Mouse (Mus musculus) MEL (cell line): ENCODE results near the gene Racgap1. TPM values are rescaled to one million over a fixed set of nuclear protein-coding genes. Genes with fewer than 3 reads are reported as not detected.
A peak's percentile ranks its signal among the peaks of the same experiment; 100 is the strongest.

ENCODE experiments used
- DNase-seq: peaks from one replicate; pipeline ENCODE4 v3.0.0; 2011; ENCODE audit warnings: low read depth, low spot score
- H3K27ac ChIP-seq: 2 replicates; pipeline ENCODE4 v1.5.1; 2012; ENCODE audit warnings: low read depth, mild to moderate bottlenecking, control low read depth, low read length, moderate library complexity; ENCODE audit not compliant: control insufficient read depth
- H3K27me3 ChIP-seq, 2 experiments: fragments of 150-350 bp in 1 of 2; sonication (generic) in 1 of 2; 2 replicates each; pipeline ENCODE4 v1.6.1; 2012; ENCODE audit warnings: low read length in 2 of 2, mild to moderate bottlenecking in 2 of 2, improper control_type of control experiment in 1 of 2, moderate library complexity in 1 of 2; ENCODE audit not compliant: insufficient read depth in 2 of 2, control insufficient read depth in 1 of 2
- H3K36me3 ChIP-seq, 2 experiments: 2 replicates each; pipeline ENCODE4 v1.6.1; 2012 to 2014; ENCODE audit warnings: low read length in 2 of 2, improper control_type of control experiment in 1 of 2, inconsistent platforms in 1 of 2, mild to moderate bottlenecking in 1 of 2; ENCODE audit not compliant: insufficient read depth in 2 of 2, control insufficient read depth in 1 of 2
- H3K4me1 ChIP-seq, 2 experiments: fragments of 150-350 bp in 1 of 2; sonication (generic) in 1 of 2; 2 replicates each; pipeline ENCODE4 v1.6.1; 2012; ENCODE audit warnings: low read length in 2 of 2, improper control_type of control experiment in 1 of 2, mild to moderate bottlenecking in 1 of 2; ENCODE audit not compliant: insufficient read depth in 2 of 2, control insufficient read depth in 1 of 2
- H3K4me3 ChIP-seq, 2 experiments: fragments of 150-350 bp in 1 of 2; sonication (generic) in 1 of 2; 2 replicates each; pipeline ENCODE4 v1.5.1; 2012; ENCODE audit warnings: low read depth in 2 of 2, low read length in 2 of 2, mild to moderate bottlenecking in 2 of 2, moderate library complexity in 2 of 2, control low read depth in 1 of 2, improper control_type of control experiment in 1 of 2; ENCODE audit not compliant: control insufficient read depth in 1 of 2, insufficient read depth in 1 of 2
- H3K79me2 ChIP-seq: 2 replicates; pipeline ENCODE4 v1.6.1; 2012; ENCODE audit warnings: mild to moderate bottlenecking, low read length, moderate library complexity; ENCODE audit not compliant: control insufficient read depth, poor library complexity, insufficient read depth
- H3K9ac ChIP-seq: 2 replicates; pipeline ENCODE4 v1.6.1; 2012; ENCODE audit warnings: low read depth, mild to moderate bottlenecking, control low read depth, low read length, moderate library complexity; ENCODE audit not compliant: control insufficient read depth, poor library complexity, severe bottlenecking
- H3K9me3 ChIP-seq: fragments of 150-350 bp; sonication (generic); replicated peaks from 2 replicates; pipeline ENCODE4 v1.6.1; 2012; ENCODE audit warnings: mild to moderate bottlenecking, low read length, improper control_type of control experiment, moderate library complexity; ENCODE audit not compliant: insufficient read depth
- BHLHE40 ChIP-seq: IDR thresholded peaks from 2 replicates; pipeline ENCODE4 v1.6.1; 2012; ENCODE audit warnings: low read depth, mild to moderate bottlenecking, inconsistent platforms, low read length, improper control_type of control experiment, borderline replicate concordance
- CHD2 ChIP-seq: IDR thresholded peaks from 2 replicates; pipeline ENCODE4 v1.6.1; 2011; ENCODE audit warnings: low read length, improper control_type of control experiment
- E2F4 ChIP-seq: IDR thresholded peaks from 2 replicates; pipeline ENCODE4 v1.6.1; 2011; ENCODE audit warnings: low read depth, low read length, improper control_type of control experiment, borderline replicate concordance
- ETS1 ChIP-seq: IDR thresholded peaks from 2 replicates; pipeline ENCODE4 v1.6.1; 2012; ENCODE audit warnings: low read depth, mild to moderate bottlenecking, inconsistent platforms, low read length, improper control_type of control experiment, moderate library complexity
- GABPA ChIP-seq: IDR thresholded peaks from 2 replicates; pipeline ENCODE4 v1.6.1; 2012; ENCODE audit warnings: low read depth, mild to moderate bottlenecking, inconsistent platforms, low read length, improper control_type of control experiment, moderate library complexity
- GATA1 ChIP-seq: IDR thresholded peaks from 2 replicates; pipeline ENCODE4 v1.6.1; 2011; ENCODE audit warnings: low read depth, low read length, improper control_type of control experiment
- MAFK ChIP-seq: IDR thresholded peaks from 2 replicates; pipeline ENCODE4 v1.6.1; 2011; ENCODE audit warnings: low read depth, mild to moderate bottlenecking, low read length, improper control_type of control experiment, borderline replicate concordance
- MAX ChIP-seq: IDR thresholded peaks from 2 replicates; pipeline ENCODE4 v1.6.1; 2011; ENCODE audit warnings: low read length, improper control_type of control experiment
- MXI1 ChIP-seq: IDR thresholded peaks from 2 replicates; pipeline ENCODE4 v1.6.1; 2011; ENCODE audit warnings: mild to moderate bottlenecking, low read depth, low read length, improper control_type of control experiment
- MYB ChIP-seq: IDR thresholded peaks from 2 replicates; pipeline ENCODE4 v1.6.1; 2011; ENCODE audit warnings: mild to moderate bottlenecking, low read depth, low read length, improper control_type of control experiment
- MYC ChIP-seq: IDR thresholded peaks from 2 replicates; pipeline ENCODE4 v1.6.1; 2011; ENCODE audit warnings: low read depth, mild to moderate bottlenecking, low read length, improper control_type of control experiment, moderate library complexity
- NELFE ChIP-seq: IDR thresholded peaks from 2 replicates; pipeline ENCODE4 v1.6.1; 2011; ENCODE audit warnings: low read depth, low read length, improper control_type of control experiment
- POLR2AphosphoS2 ChIP-seq: IDR thresholded peaks from 2 replicates; pipeline ENCODE4 v1.6.1; 2011; ENCODE audit warnings: low read length, improper control_type of control experiment
- POLR2AphosphoS5 ChIP-seq: IDR thresholded peaks from 2 replicates; pipeline ENCODE4 v1.6.1; 2012; ENCODE audit warnings: low read depth, borderline replicate concordance, mild to moderate bottlenecking, inconsistent platforms, low read length, moderate library complexity, mixed read lengths
- RAD21 ChIP-seq: IDR thresholded peaks from 2 replicates; pipeline ENCODE4 v1.6.1; 2011; ENCODE audit warnings: mild to moderate bottlenecking, low read depth, low read length, improper control_type of control experiment
- RCOR1 ChIP-seq: IDR thresholded peaks from 2 replicates; pipeline ENCODE4 v1.6.1; 2012; ENCODE audit warnings: low read depth, mild to moderate bottlenecking, inconsistent platforms, low read length, improper control_type of control experiment
- SIN3A ChIP-seq: IDR thresholded peaks from 2 replicates; pipeline ENCODE4 v1.6.1; 2012; ENCODE audit warnings: low read length, improper control_type of control experiment, inconsistent platforms
- SMC3 ChIP-seq: IDR thresholded peaks from 2 replicates; pipeline ENCODE4 v1.6.1; 2011; ENCODE audit warnings: low read depth, low read length, improper control_type of control experiment
- UBTF ChIP-seq: IDR thresholded peaks from 2 replicates; pipeline ENCODE4 v1.6.1; 2012; ENCODE audit warnings: low read depth, mild to moderate bottlenecking, inconsistent platforms, low read length, improper control_type of control experiment, moderate library complexity, borderline replicate concordance; ENCODE audit not compliant: insufficient read depth
- USF1 ChIP-seq: IDR thresholded peaks from 2 replicates; pipeline ENCODE4 v1.6.1; 2014; ENCODE audit warnings: low read depth, mild to moderate bottlenecking, inconsistent platforms, low read length, improper control_type of control experiment, moderate library complexity
- USF2 ChIP-seq, 2 experiments: IDR thresholded peaks; 2 replicates each; pipeline ENCODE4 v1.6.1; 2011 to 2012; ENCODE audit warnings: improper control_type of control experiment in 2 of 2, low read length in 2 of 2, borderline replicate concordance in 1 of 2, inconsistent platforms in 1 of 2, low read depth in 1 of 2, mild to moderate bottlenecking in 1 of 2; ENCODE audit not compliant: insufficient read depth in 1 of 2
- ZC3H11A ChIP-seq: IDR thresholded peaks from 2 replicates; pipeline ENCODE4 v1.6.1; 2012; ENCODE audit warnings: low read depth, mild to moderate bottlenecking, inconsistent platforms, low read length, improper control_type of control experiment
- ZMIZ1 ChIP-seq: IDR thresholded peaks from 2 replicates; pipeline ENCODE4 v1.6.1; 2012; ENCODE audit warnings: low read depth, mild to moderate bottlenecking, inconsistent platforms, low read length, improper control_type of control experiment, moderate library complexity
- ZNF384 ChIP-seq: IDR thresholded peaks from 2 replicates; pipeline ENCODE4 v1.6.1; 2012; ENCODE audit warnings: low read depth, mild to moderate bottlenecking, inconsistent platforms, low read length, improper control_type of control experiment
- polyA plus RNA-seq, 2 experiments: library from polyadenylated mRNA; stranded (reverse) in 1 of 2; unstranded in 1 of 2; fragments of >175 nt in 1 of 2; fragments of >200 nt in 1 of 2; gene quantifications; 2 replicates each; pipeline versions ENCODE4 v1.2.1 to v1.2.4; 2012; ENCODE audit warnings: low replicate concordance in 2 of 2, low read depth in 1 of 2; ENCODE audit not compliant: insufficient read length in 2 of 2, insufficient read depth in 1 of 2, missing spikeins in 1 of 2
- total RNA-seq: library from RNA; depleted of rRNA; stranded (reverse); fragments of 300-350 nt; gene quantifications from 2 replicates; pipeline ENCODE4 v1.2.3, GENCODE M21; 2012

Gene Racgap1
- total and polyA plus RNA-seq, 3 experiments: 126 to 367 (median 149) TPM

GRCm38 (mm10) chr15:99664600-99665451, 13.4 kb upstream of the Racgap1 start (continued):
- TF ChIP-seq USF1 (no peak), ZMIZ1 (no peak), MAX (no peak), ETS1 (peak; percentile 97), ZC3H11A (no peak), CHD2 (no peak), NELFE (peak; percentile 29; the same call in 1 of the 2 replicates), GABPA (no peak; the same call in 1 of the 2 replicates), MYC (0 out of 2 replicates have a peak, but pooled peaks have one; percentile 8), GATA1 (peak; percentile 98), POLR2AphosphoS5 (no peak), POLR2AphosphoS2 (peak; percentile 43; the same call in 1 of the 2 replicates), RAD21 (no peak), ZNF384 (no peak; the same call in 1 of the 2 replicates), MYB (peak; percentile 61), SMC3 (peak; percentile 5; the same call in 1 of the 2 replicates), UBTF (no peak), MAFK (peak; percentile 91; the same call in 1 of the 2 replicates), SIN3A (peak; percentile 92)

GRCm38 (mm10) chr15:99663964-99664599, 12.6 kb upstream of the Racgap1 start:
- Histone ChIP-seq H3K79me2 (peaks cover 2% of the 10 kb centered on the region; the same call in 1 of the 2 replicates), H3K9me3 (no peaks in the 10 kb centered on the region), H3K36me3 (peaks cover 0 to 31% of the 10 kb centered on the region in 2 experiments; a peak in 2 of 4 replicates), H3K4me1 (peaks cover 13 to 43% of the 10 kb centered on the region in 2 experiments)
- TF ChIP-seq USF1 (peak; percentile 50; the same call in 1 of the 2 replicates), MYC (peak; percentile 87; the same call in 1 of the 2 replicates), E2F4 (no peak), BHLHE40 (peak; percentile 93), GABPA (0 out of 2 replicates have a peak, but pooled peaks have one; percentile 40), USF2 (IDR thresholded peaks at IDR 0.05; ENCODE audit: borderline replicate concordance in 1 of 2, insufficient read depth in 1 of 2, low read depth in 1 of 2, low read length in 2 of 2) (0 out of 4 replicates have a peak, but pooled peaks of 1 of the 2 experiments have one; percentile 1), RCOR1 (no peak), MXI1 (peak; percentile 86), ZNF384 (peak; percentile 76), MAX (peak; percentile 87)
- TF ChIP-seq, all 39 proteins: peak for 8
- peak overlapping the region; percentile 75 for H3K9ac ChIP-seq
- peak; percentile 70 for DNase-seq
- H3K27me3 ChIP-seq: peaks cover 0 to 2% of the 10 kb centered on the region in 2 experiments; a peak in 1 of 4 replicates
- peak overlapping the region; percentile 45 to 51 for H3K4me3 ChIP-seq
- H3K27ac ChIP-seq: peak overlapping the region; percentile 92
